Mouse (Mus musculus) heart, adult 2 months (tissue): ENCODE results near the gene Bik. TPM values are rescaled to one million over a fixed set of nuclear protein-coding genes. Genes with fewer than 3 reads are reported as not detected.

Experiments used
- DNase-seq, 2 experiments: peaks; one replicate each; pipeline ENCODE4 v3.0.0; 2021
- H3K27ac ChIP-seq: fragments of 200-600 bp; 2 replicates; pipeline ENCODE4 v1.8.1; 2022
- H3K27me3 ChIP-seq: fragments of 200-500 bp; 2 replicates; pipeline ENCODE4 v1.6.1; 2012; ENCODE audit warnings: mild to moderate bottlenecking, low read length, inconsistent platforms, mixed read lengths; ENCODE audit not compliant: control insufficient read depth, insufficient read depth
- H3K36me3 ChIP-seq: fragments of 200-500 bp; 2 replicates; pipeline ENCODE4 v1.6.1; 2012; ENCODE audit warnings: low read length, inconsistent platforms; ENCODE audit not compliant: control insufficient read depth, insufficient read depth
- H3K4me1 ChIP-seq: fragments of 200-500 bp; 2 replicates; pipeline ENCODE4 v1.6.1; 2011; ENCODE audit warnings: low read length; ENCODE audit not compliant: control insufficient read depth, insufficient read depth
- H3K4me3 ChIP-seq: fragments of 200-600 bp; 2 replicates; pipeline ENCODE4 v1.8.1; 2022
- H3K79me2 ChIP-seq: fragments of 200-500 bp; replicated peaks from 2 replicates; pipeline ENCODE4 v1.6.1; 2012; ENCODE audit warnings: mild to moderate bottlenecking, inconsistent platforms, low read length, moderate library complexity, mixed read lengths; ENCODE audit not compliant: control insufficient read depth, insufficient read depth
- H3K9ac ChIP-seq: fragments of 200-500 bp; 2 replicates; pipeline ENCODE4 v1.6.1; 2012; ENCODE audit warnings: low read depth, mild to moderate bottlenecking, control low read depth, inconsistent platforms, low read length, mixed read lengths
- CTCF ChIP-seq: fragments of 200-600 bp; IDR thresholded peaks from 2 replicates; pipeline ENCODE4 v1.8.1; 2022; ENCODE audit warnings: antibody characterized with exemption, mild to moderate bottlenecking, moderate library complexity
- EP300 ChIP-seq: fragments of 200-500 bp; IDR thresholded peaks from 2 replicates; pipeline ENCODE4 v1.6.1; 2011; ENCODE audit warnings: low read depth, low read length, control low read depth; ENCODE audit not compliant: insufficient read depth
- POLR2A ChIP-seq: fragments of 200-500 bp; IDR thresholded peaks from 2 replicates; pipeline ENCODE4 v1.6.1; 2011; ENCODE audit warnings: mild to moderate bottlenecking, low read depth, low read length, control low read depth; ENCODE audit not compliant: insufficient read depth
- WGBS: fragments of 180-500 bp; shearing (Covaris S2); methylation state at CpG from one replicate; pipeline ENCODE4 v1.1.7; 2018; 5-methylcytosine and 5-hydroxymethylcytosine counted together
- intact Hi-C: fragments of 180-260 bp; cut with DNase I; formaldehyde crosslinking; loops from one replicate; pipeline ENCODE4 v1.15.1; 2025
- polyA plus RNA-seq: library from polyadenylated mRNA; depleted of rRNA; stranded (reverse); fragments of >200 nt; gene quantifications from 2 replicates; pipeline ENCODE4 v1.2.3, GENCODE M21; 2012
- total RNA-seq, 2 experiments: library from RNA; stranded (reverse); gene quantifications; 2 replicates each; pipeline ENCODE4 v1.2.3; 2021

Gene Bik
- total and polyA plus RNA-seq, 3 experiments, result 8.3 to 11.7 (median 10.9) TPM

DNA sequence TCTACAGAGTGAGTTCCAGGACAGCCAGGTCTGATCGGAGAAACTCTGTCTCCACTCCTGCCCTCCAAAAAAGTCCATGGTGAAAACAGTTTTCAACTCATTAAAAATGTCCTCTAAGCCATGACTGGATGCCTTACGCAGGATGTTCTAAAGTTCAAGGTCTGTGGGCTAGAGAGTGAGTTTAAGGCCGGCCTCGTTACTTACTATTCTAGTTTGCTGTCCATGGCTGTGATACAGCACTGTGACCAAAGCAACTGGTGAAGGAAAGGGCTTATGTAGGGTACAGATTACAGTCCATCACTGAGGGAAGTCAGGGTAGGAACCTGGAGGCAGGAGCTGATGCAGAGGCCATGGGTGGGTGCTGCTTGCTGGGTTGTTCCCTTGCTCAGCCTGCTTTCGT lies 41.9 kb downstream of the Bik start:
- peaks cover 8% of the 10 kb centered on the region for H3K4me1 ChIP-seq
- TF ChIP-seq EP300 (no peak), POLR2A (no peak), CTCF (no peak)
- H3K36me3 ChIP-seq, result no peaks in the 10 kb centered on the region
- no peak overlapping the region for H3K4me3 ChIP-seq
- 93% methylated on average over 5 of the region's 5 CpGs for WGBS
- H3K79me2 ChIP-seq, result no peaks in the 10 kb centered on the region
- H3K27me3 ChIP-seq, result no peaks in the 10 kb centered on the region
- H3K27ac ChIP-seq, result no peak overlapping the region
- intact Hi-C loops, result loop anchor here (5.0 kb wide), 1 partner anchor 39 kb away; no protein-coding TSS in a partner anchor
- no peak overlapping the region for H3K9ac ChIP-seq
- no peak for DNase-seq

DNA sequence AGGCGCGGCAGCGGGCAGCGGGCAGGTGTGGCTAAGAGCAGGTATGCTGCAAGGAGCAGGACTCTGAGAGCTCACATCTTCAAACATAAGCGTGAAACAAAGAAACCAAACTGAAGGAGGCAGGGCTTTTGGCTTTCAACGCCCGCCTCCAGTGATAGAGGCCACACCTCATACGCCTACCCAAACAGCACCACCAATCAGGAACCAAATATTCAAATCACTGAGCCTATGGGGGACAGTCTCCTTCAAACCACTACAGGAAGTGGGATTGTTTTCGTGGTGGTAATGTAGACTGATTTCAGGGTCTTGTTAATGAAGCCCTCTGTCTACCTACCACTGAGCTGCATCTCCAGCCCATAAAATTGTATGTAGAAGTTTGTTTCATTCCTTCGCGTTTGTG lies 43.0 kb downstream of the Bik start:
- intact Hi-C loops, result loop anchor here (5.0 kb wide), 1 partner anchor 38 kb away; no protein-coding TSS in a partner anchor
- TF ChIP-seq CTCF (no peak), POLR2A (no peak), EP300 (no peak)
- H3K27ac ChIP-seq, result no peak overlapping the region
- peaks cover 6% of the 10 kb centered on the region for H3K4me1 ChIP-seq
- H3K36me3 ChIP-seq, result no peaks in the 10 kb centered on the region
- no peaks in the 10 kb centered on the region for H3K27me3 ChIP-seq
- no peak overlapping the region for H3K4me3 ChIP-seq
- no peak overlapping the region for H3K9ac ChIP-seq
- 69% methylated on average over 11 of the region's 11 CpGs for WGBS
- no peak for DNase-seq
- H3K79me2 ChIP-seq, result no peaks in the 10 kb centered on the region

DNA sequence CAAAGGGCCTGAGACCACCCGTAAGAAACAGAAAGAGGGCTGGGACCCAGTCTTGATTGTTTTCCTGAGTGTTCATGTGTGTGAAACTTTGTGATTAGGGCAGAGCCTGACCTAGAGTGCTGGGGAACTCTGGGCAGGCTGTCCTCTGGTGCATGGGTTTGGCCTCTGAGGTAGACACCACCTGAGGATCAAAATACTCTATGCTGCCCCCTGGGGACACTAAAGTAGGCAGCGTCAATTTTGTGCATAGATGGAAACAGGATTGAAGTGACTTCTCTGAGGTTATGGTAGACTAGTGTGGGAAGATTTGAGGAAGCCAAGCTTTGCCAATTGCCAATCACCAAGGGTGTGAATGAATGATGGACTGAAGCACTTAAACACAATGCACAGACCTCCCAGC lies 44.0 kb downstream of the Bik start:
- H3K27me3 ChIP-seq, result no peaks in the 10 kb centered on the region
- H3K4me1 ChIP-seq, result peaks cover 4% of the 10 kb centered on the region
- intact Hi-C loops, result no loop called here
- no peak overlapping the region for H3K27ac ChIP-seq
- H3K4me3 ChIP-seq, result no peak overlapping the region
- no peak overlapping the region for H3K9ac ChIP-seq
- TF ChIP-seq CTCF, result peak; percentile 50
- no peak for TF ChIP-seq POLR2A
- 63% methylated on average over 2 of the region's 2 CpGs for WGBS
- H3K79me2 ChIP-seq, result no peaks in the 10 kb centered on the region
- DNase-seq, result no peak
- no peaks in the 10 kb centered on the region for H3K36me3 ChIP-seq

DNA sequence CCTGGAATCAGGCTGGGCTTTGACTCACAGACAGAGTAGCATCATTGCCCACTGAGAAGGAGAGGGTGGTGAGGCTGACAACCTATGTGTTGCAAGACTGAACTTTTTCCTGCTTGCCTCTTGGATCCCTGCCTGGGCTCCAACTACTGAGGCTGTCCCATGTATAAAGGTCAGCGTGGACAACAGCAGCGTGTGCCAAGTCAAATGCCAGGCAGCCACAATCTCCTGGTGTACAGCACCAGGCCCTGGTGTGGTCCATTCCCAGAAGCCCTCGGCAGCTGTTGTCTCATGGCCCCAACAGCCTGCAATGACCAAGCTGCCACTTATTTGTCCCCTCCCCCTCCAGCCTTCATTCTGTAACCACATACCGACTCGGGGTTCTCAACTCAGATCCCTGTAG lies 45.0 kb downstream of the Bik start:
- Histone ChIP-seq H3K79me2 (no peaks in the 10 kb centered on the region), H3K27ac (no peak overlapping the region), H3K36me3 (no peaks in the 10 kb centered on the region), H3K4me3 (no peak overlapping the region), H3K9ac (no peak overlapping the region), H3K27me3 (no peaks in the 10 kb centered on the region), H3K4me1 (peaks cover 2% of the 10 kb centered on the region; the same call in 1 of the 2 replicates)
- intact Hi-C loops, result no loop called here
- TF ChIP-seq CTCF (no peak), POLR2A (no peak), EP300 (no peak)
- WGBS, result 73% methylated on average over 5 of the region's 5 CpGs
- DNase-seq, result no peak

DNA sequence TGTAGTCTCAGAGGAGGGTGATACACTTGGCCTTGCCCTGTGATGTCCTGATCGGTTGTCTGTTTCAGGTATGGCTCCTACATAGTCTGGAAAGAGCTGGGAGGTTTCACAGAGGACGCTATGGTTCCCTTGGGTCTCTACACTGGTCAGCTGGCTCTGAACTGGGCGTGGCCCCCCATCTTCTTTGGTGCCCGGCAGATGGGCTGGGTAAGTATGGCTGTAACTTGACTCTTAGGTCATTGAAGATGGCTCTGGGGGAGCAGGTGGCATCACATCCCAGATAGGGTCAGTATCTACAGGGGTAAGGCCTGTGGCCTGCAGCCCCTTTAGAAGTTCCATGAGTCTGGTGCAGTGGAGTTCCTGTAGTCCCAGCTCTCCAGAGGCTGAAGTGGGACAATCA lies 45.5 kb downstream of the Bik start:
- no peak for DNase-seq
- no peaks in the 10 kb centered on the region for H3K27me3 ChIP-seq
- no peak overlapping the region for H3K4me3 ChIP-seq
- no peak overlapping the region for H3K27ac ChIP-seq
- H3K4me1 ChIP-seq, result no peaks in the 10 kb centered on the region
- WGBS, result 79% methylated on average over 4 of the region's 4 CpGs
- H3K79me2 ChIP-seq, result no peaks in the 10 kb centered on the region
- intact Hi-C loops, result no loop called here
- no peak for TF ChIP-seq POLR2A
- no peak for TF ChIP-seq CTCF
- no peak for TF ChIP-seq EP300
- H3K36me3 ChIP-seq, result no peaks in the 10 kb centered on the region
- H3K9ac ChIP-seq, result no peak overlapping the region

DNA sequence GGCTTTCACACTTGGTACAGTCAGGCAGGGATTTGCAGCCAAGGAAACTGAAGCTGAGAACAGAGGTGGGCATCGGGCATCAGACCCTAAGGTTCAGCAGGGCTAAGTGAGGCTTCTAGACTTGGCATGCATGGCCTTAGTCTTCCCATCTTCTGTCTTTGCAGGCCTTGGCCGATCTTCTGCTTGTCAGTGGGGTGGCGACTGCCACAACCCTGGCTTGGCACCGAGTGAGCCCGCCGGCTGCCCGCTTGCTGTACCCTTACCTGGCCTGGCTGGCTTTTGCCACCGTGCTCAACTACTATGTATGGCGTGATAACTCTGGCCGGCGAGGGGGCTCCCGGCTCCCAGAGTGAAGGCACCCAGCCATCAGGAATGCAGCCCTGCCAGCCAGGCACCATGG lies 46.9 kb downstream of the Bik start:
- intact Hi-C loops, result no loop called here

More for the DNA sequence above, 46.9 kb downstream of the Bik start:
- TF ChIP-seq CTCF (no peak), POLR2A (no peak)
- 95% methylated on average over 12 of the region's 12 CpGs for WGBS
- no peak for DNase-seq
- Histone ChIP-seq H3K9ac (no peak overlapping the region), H3K27ac (no peak overlapping the region), H3K36me3 (no peaks in the 10 kb centered on the region), H3K27me3 (no peaks in the 10 kb centered on the region), H3K4me3 (no peak overlapping the region), H3K79me2 (no peaks in the 10 kb centered on the region), H3K4me1 (no peaks in the 10 kb centered on the region)
